Mouse (Mus musculus): ENCODE measurements around the gene Agps. TPM values are rescaled to one million over a fixed set of nuclear protein-coding genes. Genes with fewer than 3 reads are reported as not detected.
"Not testable (repeated sequence)": the region's sequence is repeated elsewhere in the genome, so short reads cannot be mapped to it uniquely, and the experiment has no call there.

The Agps gene
- polyA plus RNA-seq, 1 experiment from 2014 or later: 14.2 TPM

- peak; percentile 80 for DNase-seq (ENCODE audit: low spot score)
- H3K27me3 ChIP-seq (replicated peaks; ENCODE audit: insufficient read depth, low read length); H3K9me3 ChIP-seq (ENCODE audit: low read length); H3K36me3 ChIP-seq (ENCODE audit: insufficient read depth, low read length); H3K4me3 ChIP-seq (ENCODE audit: low read depth, low read length); H3K4me1 ChIP-seq (ENCODE audit: insufficient read depth, low read depth, low read length); H3K9ac ChIP-seq (replicated peaks; ENCODE audit: low read depth); H3K27ac ChIP-seq (ENCODE audit: low read length); H3K4me2 ChIP-seq (replicated peaks; ENCODE audit: low read depth, low read length): not testable (repeated sequence)
- peak; percentile 74 for ATAC-seq
- WGBS: 55% methylated on average over 2 of the region's 2 CpGs
- peak; percentile 27; the same call in 1 of the 2 replicates for TF ChIP-seq EP300 (IDR thresholded peaks at IDR 0.05)
Observed at GRCm38 (mm10) chr2:75976070-75976469, 144.1 kb downstream of the Agps start.

- H3K4me2 ChIP-seq (replicated peaks; ENCODE audit: low read depth, low read length); H3K27me3 ChIP-seq (replicated peaks; ENCODE audit: insufficient read depth, low read length); H3K36me3 ChIP-seq (ENCODE audit: insufficient read depth, low read length); H3K4me3 ChIP-seq (ENCODE audit: low read depth, low read length); H3K27ac ChIP-seq (ENCODE audit: low read length); H3K9me3 ChIP-seq (ENCODE audit: low read length); H3K9ac ChIP-seq (replicated peaks; ENCODE audit: low read depth); H3K4me1 ChIP-seq (ENCODE audit: insufficient read depth, low read depth, low read length): not testable (repeated sequence)
- ATAC-seq (peak; percentile 53), DNase-seq (ENCODE audit: low spot score) (peak; percentile 78)
- TF ChIP-seq EP300 (IDR thresholded peaks at IDR 0.05): peak; percentile 91
- 38% methylated on average over 14 of the region's 24 CpGs for WGBS
Observed at GRCm38 (mm10) chr2:75977752-75978368, 145.9 kb downstream of the Agps start, which contains the start of gene Ttc30a2. Gene Ttc30a2 (minus strand): TSS chr2:75978170.

Other genes starting within 250 kb of the Agps start
- 114 and 129 TPM in 2 replicates for gene Hnrnpa3, start 172.9 kb upstream of the Agps start, polyA plus RNA-seq (2015; fragmentation: Nextera tagmentation; extraction: Ambion mirVana)
- 116 and 151 TPM in 2 replicates for gene Nfe2l2, start 127.5 kb upstream of the Agps start, polyA plus RNA-seq (2015; fragmentation: Nextera tagmentation; extraction: Ambion mirVana)
- gene Ttc30b, start 106.4 kb downstream of the Agps start, polyA plus RNA-seq (2015; fragmentation: Nextera tagmentation; extraction: Ambion mirVana): 17.9 and 18.6 TPM in 2 replicates
- gene Ttc30a2, start 146.0 kb downstream of the Agps start, polyA plus RNA-seq (2015; fragmentation: Nextera tagmentation; extraction: Ambion mirVana): 0.25 and 0.65 TPM in 2 replicates
- gene Ttc30a1, start 149.8 kb downstream of the Agps start, polyA plus RNA-seq (2015; fragmentation: Nextera tagmentation; extraction: Ambion mirVana): 2.8 and 3.9 TPM in 2 replicates